Mouse (Mus musculus) liver, embryonic 11.5 days (tissue): ENCODE data around the gene Zcchc10. TPM values are rescaled to one million over a fixed set of nuclear protein-coding genes. Genes with fewer than 3 reads are reported as not detected.

Experiments
- ATAC-seq: fragments of 200-750 bp; cut with Nextera tagmentation; replicated peaks from 2 replicates; pipeline ENCODE4 v1.8.0; 2017; ENCODE audit warnings: moderate number of reproducible peaks, mild to moderate bottlenecking, moderate TSS enrichment, moderate library complexity; ENCODE audit not compliant: low FRiP score
- DNase-seq: peaks from one replicate; pipeline ENCODE4 v3.0.0-alpha.2; 2017; ENCODE audit warnings: low spot score
- H3K27ac ChIP-seq: fragments of 300-500 bp; sonication (generic); 2 replicates; pipeline ENCODE4 v1.5.1; 2014; ENCODE audit warnings: mild to moderate bottlenecking, low read depth, low read length, control low read depth
- H3K27me3 ChIP-seq: fragments of 300-500 bp; sonication (generic); replicated peaks from 2 replicates; pipeline ENCODE4 v1.6.1; 2014; ENCODE audit warnings: low read length, mixed read lengths; ENCODE audit not compliant: control insufficient read depth, insufficient read depth
- H3K36me3 ChIP-seq: fragments of 300-500 bp; sonication (generic); 2 replicates; pipeline ENCODE4 v1.6.1; 2014; ENCODE audit warnings: mild to moderate bottlenecking, low read length, moderate library complexity, mixed read lengths; ENCODE audit not compliant: control insufficient read depth, insufficient read depth
- H3K4me1 ChIP-seq: fragments of 300-500 bp; sonication (generic); replicated peaks from 2 replicates; pipeline ENCODE4 v1.6.1; 2014; ENCODE audit warnings: low read length, mixed read lengths; ENCODE audit not compliant: control insufficient read depth, insufficient read depth
- H3K4me2 ChIP-seq: fragments of 300-500 bp; sonication (generic); 2 replicates; pipeline ENCODE4 v1.6.1; 2014; ENCODE audit warnings: mild to moderate bottlenecking, control low read depth, moderate library complexity
- H3K4me3 ChIP-seq: fragments of 300-500 bp; sonication (generic); 2 replicates; pipeline ENCODE4 v1.5.1; 2014; ENCODE audit warnings: low read depth, low read length, control low read depth
- H3K9ac ChIP-seq: fragments of 300-500 bp; sonication (generic); 2 replicates; pipeline ENCODE4 v1.6.1; 2014; ENCODE audit warnings: low read depth, low read length, control low read depth
- H3K9me3 ChIP-seq: fragments of 300-500 bp; sonication (generic); 2 replicates; pipeline ENCODE4 v1.6.1; 2016; ENCODE audit warnings: low read length, inconsistent platforms, mixed read lengths; ENCODE audit not compliant: control insufficient read depth
- WGBS: fragments of 180-500 bp; shearing (Covaris S2); extraction: QIAGEN DNeasy Blood & Tissue Kit; methylation state at CpG from one replicate; pipeline ENCODE4 v1.1.7; 2014; 5-methylcytosine and 5-hydroxymethylcytosine counted together
- polyA plus RNA-seq: library from polyadenylated mRNA; unstranded; fragments of >200 nt; fragmentation: Nextera tagmentation; extraction: Ambion mirVana; gene quantifications from 2 replicates; pipeline ENCODE4 v1.2.1, GENCODE M21; 2014

Gene Zcchc10
- polyA plus RNA-seq, 1 experiment from 2014 or later, result 36.7 TPM

DNA sequence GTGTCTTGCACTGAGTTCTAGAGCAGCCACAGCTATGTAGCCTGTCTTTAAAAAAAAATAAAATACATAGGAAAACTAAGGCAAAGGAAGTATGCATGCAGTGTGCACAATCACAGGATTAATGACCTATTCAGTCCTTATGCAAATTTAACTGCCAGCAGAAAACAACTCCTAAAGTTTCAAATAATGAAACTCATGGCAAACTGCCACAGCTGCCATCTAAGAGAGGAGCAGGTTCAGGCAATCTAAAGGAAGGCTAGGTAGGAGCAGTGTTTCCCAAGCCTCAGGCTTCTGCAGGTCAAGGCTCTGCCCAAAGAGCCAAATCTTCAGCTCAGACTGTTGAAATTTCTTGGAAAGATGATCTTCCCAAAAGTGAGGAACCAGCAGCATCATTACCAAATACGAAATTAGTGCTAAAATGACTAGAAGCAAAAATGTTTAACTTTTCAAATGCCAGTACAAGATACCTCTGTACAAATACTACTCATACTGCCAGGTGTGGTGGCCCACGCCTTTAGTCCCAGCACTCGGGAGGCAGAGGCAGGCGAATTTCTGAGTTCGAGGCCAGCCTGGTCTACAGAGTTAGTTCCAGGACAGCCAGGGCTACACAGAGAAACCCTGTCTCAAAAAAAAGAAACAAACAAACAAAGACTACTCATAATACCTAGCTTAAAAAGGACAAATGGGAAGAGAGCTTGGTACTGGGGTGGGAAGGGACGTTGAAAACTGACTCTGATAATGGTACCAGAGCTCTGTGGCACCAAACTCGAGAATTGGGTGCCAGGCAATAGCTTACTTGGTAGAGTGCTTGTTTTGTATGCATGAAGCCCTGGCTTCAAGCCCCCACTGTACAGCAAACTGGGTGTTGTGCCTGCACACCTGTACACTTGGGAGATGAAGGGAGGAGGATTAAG lies 26.3 kb upstream of the Zcchc10 start:
- Histone ChIP-seq H3K27ac (no peak overlapping the region; the same call in 1 of the 2 replicates), H3K27me3 (no peaks in the 10 kb centered on the region), H3K36me3 (peaks cover 5% of the 10 kb centered on the region; the same call in 1 of the 2 replicates), H3K9ac (peak overlapping the region; percentile 100), H3K4me2 (peak overlapping the region; percentile 96), H3K4me3 (peak overlapping the region; percentile 100), H3K4me1 (peaks cover 38% of the 10 kb centered on the region), H3K9me3 (no peaks in the 10 kb centered on the region)
- WGBS, result 81% methylated on average over 7 of the region's 7 CpGs
- no peak for ATAC-seq
- no peak for DNase-seq

DNA sequence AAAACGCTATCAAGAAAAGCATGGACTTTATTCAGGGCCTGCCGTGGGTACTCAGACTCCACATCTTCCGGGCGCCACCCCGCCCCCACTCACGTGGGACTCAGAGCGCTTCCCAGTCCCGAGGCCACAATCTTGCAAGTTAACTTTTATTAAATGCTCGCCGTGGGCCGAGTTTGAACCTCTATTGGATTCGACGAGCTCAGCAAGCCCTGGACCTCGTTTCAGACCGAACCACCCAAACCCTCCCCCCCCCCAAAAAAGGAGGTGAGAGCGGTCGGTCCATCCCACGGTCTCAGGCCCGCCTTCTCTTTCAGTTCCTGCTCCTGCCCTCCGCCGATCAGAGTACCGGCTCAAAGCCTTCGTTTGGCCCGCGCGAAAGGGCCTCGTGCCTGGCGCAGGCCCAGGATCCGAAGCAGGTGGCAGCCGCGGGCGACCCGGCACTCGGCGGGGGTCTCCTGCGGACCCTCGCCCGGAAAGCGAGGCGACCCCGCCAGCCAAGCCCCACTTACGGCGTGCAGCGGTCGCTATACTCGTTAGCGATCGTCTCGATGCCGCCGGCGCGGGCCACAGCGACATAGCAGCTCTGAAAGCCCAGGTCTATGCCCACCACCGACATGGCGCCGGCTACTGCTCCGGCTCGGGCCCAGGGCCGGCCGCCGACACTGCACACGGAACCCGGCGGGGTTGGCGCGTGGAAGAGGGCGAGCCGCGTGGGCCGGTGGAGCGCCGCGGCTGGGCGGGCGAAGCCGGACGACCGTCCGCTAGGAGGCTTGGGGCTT lies 24.7 kb upstream of the Zcchc10 start:
- Histone ChIP-seq H3K4me3 (peak overlapping the region; percentile 100), H3K27ac (peak overlapping the region; percentile 100), H3K36me3 (peaks cover 2% of the 10 kb centered on the region; the same call in 1 of the 2 replicates), H3K27me3 (no peaks in the 10 kb centered on the region), H3K4me2 (peak overlapping the region; percentile 96), H3K4me1 (peaks cover 32% of the 10 kb centered on the region), H3K9ac (peak overlapping the region; percentile 100), H3K9me3 (no peaks in the 10 kb centered on the region)
- DNase-seq, result peak; percentile 72
- under 1% methylated on average over 80 of the region's 80 CpGs for WGBS
- ATAC-seq, result peak; percentile 60

DNA sequence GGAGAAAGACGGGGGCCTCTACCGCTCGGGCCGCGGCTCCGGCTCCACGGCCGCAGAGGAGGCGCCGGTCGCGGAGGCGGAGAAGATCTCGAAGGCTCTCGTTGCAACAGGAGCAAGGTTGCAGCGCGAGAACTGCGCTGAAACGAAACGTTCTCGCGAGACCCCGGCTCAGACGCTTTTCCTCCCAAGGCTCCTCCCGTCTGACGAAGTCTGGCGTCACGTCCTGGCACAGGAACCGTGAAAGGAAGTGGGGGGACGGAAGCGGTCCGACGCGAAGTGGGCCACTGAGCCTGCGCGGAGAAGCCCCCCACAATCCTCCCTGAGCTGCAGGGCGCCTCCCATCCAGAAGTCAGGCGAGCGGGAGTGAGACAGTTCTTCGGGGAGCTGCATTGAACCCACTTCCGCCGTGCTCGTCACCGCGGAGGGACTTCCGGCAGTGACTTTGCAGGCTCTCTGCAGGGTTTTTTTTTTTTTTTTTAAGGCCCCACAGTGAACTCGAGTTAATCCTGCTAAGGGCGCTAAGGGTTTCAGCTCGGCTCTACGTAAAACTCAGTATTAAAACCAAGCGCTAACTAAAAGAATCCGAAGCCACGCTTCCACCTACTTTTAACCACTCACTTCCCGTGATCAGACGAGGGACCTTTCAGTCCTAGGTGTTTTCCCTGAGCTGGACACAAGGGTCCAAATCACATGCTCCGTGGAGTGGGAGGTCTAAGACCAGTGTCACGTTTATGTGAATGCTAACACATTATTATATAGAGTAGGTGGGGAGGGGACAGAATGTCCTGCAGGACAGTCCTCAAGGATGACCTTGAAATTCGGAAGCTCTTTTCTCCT lies 23.9 kb upstream of the Zcchc10 start, which contains the start of gene Hspa4:
Hspa4 (minus strand) TSS at position 128 of the 837 bp plus-strand sequence.
- Histone ChIP-seq H3K36me3 (peaks cover 2% of the 10 kb centered on the region; the same call in 1 of the 2 replicates), H3K9ac (peak within 1 kb of the TSS; percentile 100), H3K4me3 (peak within 1 kb of the TSS; percentile 100), H3K27me3 (no peaks in the 10 kb centered on the region), H3K27ac (peak within 1 kb of the TSS; percentile 100), H3K4me1 (peaks cover 25% of the 10 kb centered on the region), H3K9me3 (no peaks in the 10 kb centered on the region), H3K4me2 (peak within 1 kb of the TSS; percentile 96)
- DNase-seq, result peak; percentile 97
- WGBS, result under 1% methylated on average over 58 of the region's 58 CpGs
- peak; percentile 97 for ATAC-seq

DNA sequence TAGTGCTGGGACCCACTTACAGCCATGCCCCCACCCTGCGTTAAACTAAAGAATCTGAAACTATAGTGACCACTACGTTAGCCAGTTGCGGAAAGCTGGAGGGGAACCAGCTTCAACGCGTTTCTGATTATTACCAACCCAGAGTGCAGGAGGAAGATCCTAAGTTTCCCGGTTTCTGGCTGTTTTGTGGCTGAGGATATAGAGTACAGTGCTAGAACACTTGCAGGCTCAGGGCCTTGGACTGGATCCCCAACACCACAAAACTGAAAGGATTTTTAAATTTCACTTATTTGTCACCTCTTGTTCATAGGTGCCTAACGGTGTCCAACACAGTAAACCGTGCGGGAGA lies 23.3 kb upstream of the Zcchc10 start:
- H3K4me2 ChIP-seq, result peak overlapping the region; percentile 96
- H3K4me3 ChIP-seq, result peak overlapping the region; percentile 100
- no peak for ATAC-seq
- 51% methylated on average over 9 of the region's 9 CpGs for WGBS
- H3K4me1 ChIP-seq, result peaks cover 24% of the 10 kb centered on the region
- peaks cover 2% of the 10 kb centered on the region; the same call in 1 of the 2 replicates for H3K36me3 ChIP-seq
- no peak for DNase-seq
- peak overlapping the region; percentile 100 for H3K9ac ChIP-seq
- no peaks in the 10 kb centered on the region for H3K27me3 ChIP-seq
- peak overlapping the region; percentile 100 for H3K27ac ChIP-seq
- H3K9me3 ChIP-seq, result no peaks in the 10 kb centered on the region

DNA sequence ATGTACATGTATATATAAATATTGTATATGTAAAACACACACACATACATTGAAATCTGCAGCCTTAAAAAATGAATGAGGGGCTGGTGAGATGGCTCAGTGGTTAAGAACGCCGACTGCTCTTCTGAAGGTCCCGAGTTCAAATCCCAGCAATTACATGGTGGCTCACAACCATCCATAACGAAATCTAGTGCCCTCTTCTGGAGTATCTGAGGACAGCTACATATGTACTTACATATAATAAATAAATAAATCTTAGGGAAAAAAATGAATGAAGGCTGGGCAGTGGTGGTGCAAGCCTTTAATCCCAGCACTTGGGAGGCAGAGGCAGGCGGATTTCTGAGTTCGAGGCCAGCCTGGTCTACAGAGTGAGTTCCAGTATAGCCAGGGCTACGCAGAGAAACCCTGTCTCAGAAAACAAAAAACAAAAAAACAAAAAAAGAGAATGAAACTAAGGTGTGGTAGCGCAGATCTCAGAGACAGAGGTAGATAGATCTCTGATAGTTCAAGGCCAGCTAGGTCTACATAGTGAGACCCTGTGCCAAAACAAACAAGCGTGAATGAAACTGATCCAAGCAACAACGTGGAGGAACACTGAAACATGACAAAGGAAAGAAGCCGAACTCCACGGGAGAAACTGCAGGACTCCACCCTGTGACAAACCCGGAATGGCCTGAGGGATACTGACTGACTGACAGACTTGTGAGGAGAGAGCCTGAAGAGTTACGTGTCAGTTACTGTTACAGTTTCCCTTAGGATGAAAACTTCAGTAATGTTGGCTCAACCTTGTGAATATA lies 20.2 kb upstream of the Zcchc10 start:
- WGBS, result 87% methylated on average over 14 of the region's 14 CpGs
- no peak overlapping the region for H3K4me3 ChIP-seq
- no peaks in the 10 kb centered on the region for H3K9me3 ChIP-seq
- H3K4me2 ChIP-seq, result no peak overlapping the region
- H3K9ac ChIP-seq, result no peak overlapping the region
- ATAC-seq, result no peak
- no peak for DNase-seq
- peaks cover 10% of the 10 kb centered on the region; the same call in 1 of the 2 replicates for H3K4me1 ChIP-seq
- no peak overlapping the region for H3K27ac ChIP-seq
- H3K27me3 ChIP-seq, result no peaks in the 10 kb centered on the region
- H3K36me3 ChIP-seq, result no peaks in the 10 kb centered on the region

DNA sequence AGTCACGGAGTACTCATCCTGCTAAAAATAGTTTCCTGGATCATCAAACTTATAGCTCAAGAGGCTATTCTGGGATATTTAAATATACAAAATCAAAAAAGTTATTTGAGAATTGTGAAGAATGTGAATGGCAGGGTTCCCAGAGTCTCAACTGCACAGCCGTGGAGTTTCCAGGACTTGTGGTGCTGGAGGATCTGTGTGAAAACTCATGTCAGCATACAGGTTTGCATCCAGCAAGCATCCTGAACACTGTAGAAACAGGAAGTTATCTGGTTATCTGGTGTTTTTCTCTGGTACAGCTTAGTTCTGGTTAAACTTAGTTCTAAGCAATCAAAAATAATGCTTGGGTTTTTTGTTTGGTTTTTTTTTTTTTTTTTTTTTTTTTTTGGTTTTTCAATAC lies 17.5 kb upstream of the Zcchc10 start:
- no peak overlapping the region for H3K4me2 ChIP-seq
- WGBS, result 72% methylated on average over 2 of the region's 2 CpGs
- H3K9ac ChIP-seq, result no peak overlapping the region
- H3K4me3 ChIP-seq, result no peak overlapping the region
- H3K4me1 ChIP-seq, result 0 out of 2 replicates have a peak, but pooled peaks cover 4% of the 10 kb centered on the region
- ATAC-seq (no peak), DNase-seq (no peak)
- H3K27me3 ChIP-seq, result no peaks in the 10 kb centered on the region
- H3K36me3 ChIP-seq, result no peaks in the 10 kb centered on the region
- H3K27ac ChIP-seq, result no peak overlapping the region
- H3K9me3 ChIP-seq, result no peaks in the 10 kb centered on the region

DNA sequence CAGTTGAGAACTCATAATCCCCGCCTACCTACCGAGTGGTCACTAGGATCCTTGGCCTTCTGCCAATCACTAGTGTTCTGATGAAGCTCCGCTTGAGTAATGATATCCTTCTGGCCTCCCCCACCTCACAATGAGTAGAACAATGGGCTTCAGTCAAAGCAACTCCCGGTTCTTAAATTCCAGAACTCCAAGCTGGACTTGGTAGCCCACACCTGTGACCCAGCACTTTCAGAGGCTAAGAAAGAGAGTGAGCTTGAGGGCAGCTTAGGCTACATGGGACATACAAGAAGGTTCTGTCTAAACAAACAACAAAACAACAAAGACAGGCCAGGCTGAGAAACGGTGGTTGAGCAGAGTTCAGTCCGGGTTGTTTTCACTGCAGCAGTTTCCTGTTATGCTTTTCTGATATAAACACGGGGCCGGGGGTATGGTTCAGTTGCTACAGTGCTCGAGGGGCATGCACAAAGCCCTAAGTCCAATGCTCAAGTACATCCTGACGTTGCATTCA lies 16.9 kb upstream of the Zcchc10 start:
- no peaks in the 10 kb centered on the region for H3K27me3 ChIP-seq
- no peak overlapping the region for H3K4me3 ChIP-seq
- 0 out of 2 replicates have a peak, but pooled peaks cover 4% of the 10 kb centered on the region for H3K4me1 ChIP-seq
- no peaks in the 10 kb centered on the region for H3K9me3 ChIP-seq
- no peak for DNase-seq
- H3K36me3 ChIP-seq, result no peaks in the 10 kb centered on the region
- H3K9ac ChIP-seq, result no peak overlapping the region
- peak overlapping the region; percentile 22; the same call in 1 of the 2 replicates for H3K27ac ChIP-seq
- WGBS, result 53% methylated on average over 10 of the region's 10 CpGs
- no peak for ATAC-seq
- no peak overlapping the region for H3K4me2 ChIP-seq
